Mouse (Mus musculus) heart, adult 2 months (tissue): ENCODE measurements around the gene Ear14.
"Not testable (repeated sequence)": the region's sequence is repeated elsewhere in the genome, so short reads cannot be mapped to it uniquely, and the experiment has no call there.

Experiments used
- CTCF ChIP-seq: fragments of 200-600 bp; IDR thresholded peaks from 2 replicates; pipeline ENCODE4 v1.8.1; 2022; ENCODE audit warnings: antibody characterized with exemption, mild to moderate bottlenecking, moderate library complexity
- POLR2A ChIP-seq: fragments of 200-500 bp; IDR thresholded peaks from 2 replicates; pipeline ENCODE4 v1.6.1; 2011; ENCODE audit warnings: mild to moderate bottlenecking, low read depth, low read length, control low read depth; ENCODE audit not compliant: insufficient read depth

DNA sequence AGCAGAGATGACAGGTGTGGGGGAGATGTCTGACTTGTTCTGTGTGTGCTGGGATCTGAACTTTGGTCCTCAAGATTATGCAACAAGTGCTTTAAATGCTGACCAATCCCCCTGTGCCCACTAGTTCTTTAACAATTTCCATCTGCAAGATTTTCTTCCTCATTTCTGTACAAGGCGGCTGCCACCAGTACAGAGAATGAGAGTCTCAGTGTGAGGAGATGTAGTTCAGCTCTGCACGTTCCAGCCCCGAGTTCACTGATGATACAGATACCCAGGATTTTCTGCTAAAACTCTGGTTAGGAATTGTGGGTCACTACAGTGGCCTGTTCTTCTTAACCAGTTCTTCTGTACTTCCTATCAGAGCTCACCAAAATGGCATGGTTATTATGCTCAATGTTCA is 16.9 kb downstream of the Ear14 start:
- TF ChIP-seq CTCF, POLR2A: not testable (repeated sequence)
